Mouse (Mus musculus) hindbrain, embryonic 11.5 days (tissue): ENCODE measurements around the gene Olfr750. TPM values are rescaled to one million over a fixed set of nuclear protein-coding genes. Genes with fewer than 3 reads are reported as not detected.
A peak's percentile ranks its signal among the peaks of the same experiment; 100 is the strongest.

ENCODE experiments used
- ATAC-seq: fragments of 200-750 bp; cut with Nextera tagmentation; 2 replicates; pipeline ENCODE4 v1.8.0; 2017; ENCODE audit warnings: mild to moderate bottlenecking, moderate TSS enrichment, moderate library complexity; ENCODE audit not compliant: low FRiP score
- DNase-seq: peaks from one replicate; pipeline ENCODE4 v3.0.0-alpha.2; 2015; ENCODE audit warnings: low spot score
- H3K27ac ChIP-seq: fragments of 300-500 bp; sonication (generic); 2 replicates; pipeline ENCODE4 v1.5.1; 2014; ENCODE audit warnings: mild to moderate bottlenecking, low read depth, low read length
- H3K27me3 ChIP-seq: fragments of 300-500 bp; sonication (generic); 2 replicates; pipeline ENCODE4 v1.6.1; 2014; ENCODE audit warnings: mild to moderate bottlenecking, low read length, moderate library complexity, mixed read lengths; ENCODE audit not compliant: control insufficient read depth, insufficient read depth
- H3K36me3 ChIP-seq: fragments of 300-500 bp; sonication (generic); 2 replicates; pipeline ENCODE4 v1.6.1; 2014; ENCODE audit warnings: mild to moderate bottlenecking, low read length, moderate library complexity, mixed read lengths; ENCODE audit not compliant: control insufficient read depth, insufficient read depth
- H3K4me1 ChIP-seq: fragments of 300-500 bp; sonication (generic); replicated peaks from 2 replicates; pipeline ENCODE4 v1.6.1; 2014; ENCODE audit warnings: low read length, mixed read lengths; ENCODE audit not compliant: control insufficient read depth, insufficient read depth
- H3K4me2 ChIP-seq: fragments of 300-500 bp; sonication (generic); replicated peaks from 2 replicates; pipeline ENCODE4 v1.6.1; 2014; ENCODE audit warnings: mild to moderate bottlenecking, low read depth, low read length
- H3K4me3 ChIP-seq: fragments of 300-500 bp; sonication (generic); 2 replicates; pipeline ENCODE4 v1.5.1; 2014; ENCODE audit warnings: low read depth, low read length
- H3K9ac ChIP-seq: fragments of 300-500 bp; sonication (generic); 2 replicates; pipeline ENCODE4 v1.6.1; 2014; ENCODE audit warnings: low read depth, low read length
- H3K9me3 ChIP-seq: fragments of 300-500 bp; sonication (generic); 2 replicates; pipeline ENCODE4 v1.6.1; 2016; ENCODE audit warnings: low read length; ENCODE audit not compliant: control insufficient read depth
- WGBS: fragments of 180-500 bp; shearing (Covaris S2); extraction: QIAGEN DNeasy Blood & Tissue Kit; methylation state at CpG from one replicate; pipeline ENCODE4 v1.1.7; 2014; 5-methylcytosine and 5-hydroxymethylcytosine counted together
- polyA plus RNA-seq: library from polyadenylated mRNA; unstranded; fragments of >200 nt; fragmentation: Nextera tagmentation; extraction: Ambion mirVana; gene quantifications from 2 replicates; pipeline ENCODE4 v1.2.1, GENCODE M21; 2014

Olfr750 gene
- polyA plus RNA-seq, 1 experiment from 2014 or later = not detected

GRCm38 (mm10) chr14:51090077-51090781 lies 16.0 kb upstream of the Olfr750 start:
- no peaks in the 10 kb centered on the region for H3K36me3 ChIP-seq
- ATAC-seq = peak; percentile 57
- DNase-seq = peak; percentile 91
- H3K9me3 ChIP-seq = no peaks in the 10 kb centered on the region
- no peaks in the 10 kb centered on the region for H3K4me1 ChIP-seq
- no peaks in the 10 kb centered on the region for H3K27me3 ChIP-seq
- peak overlapping the region; percentile 56 for H3K4me3 ChIP-seq
- H3K4me2 ChIP-seq = peak overlapping the region; percentile 61
- under 1% methylated on average over 27 of the region's 27 CpGs for WGBS
- H3K9ac ChIP-seq = peak overlapping the region; percentile 28
- peak overlapping the region; percentile 58 for H3K27ac ChIP-seq

- Histone ChIP-seq H3K4me3 (peak overlapping the region; percentile 56), H3K9ac (peak overlapping the region; percentile 28), H3K9me3 (no peaks in the 10 kb centered on the region), H3K27ac (peak overlapping the region; percentile 58), H3K4me1 (no peaks in the 10 kb centered on the region), H3K27me3 (no peaks in the 10 kb centered on the region), H3K4me2 (peak overlapping the region; percentile 61), H3K36me3 (no peaks in the 10 kb centered on the region)
- WGBS = under 1% methylated on average over 15 of the region's 15 CpGs
- ATAC-seq (no peak), DNase-seq (no peak)
Measured at GRCm38 (mm10) chr14:51089674-51090076, 15.4 kb upstream of the Olfr750 start.

GRCm38 (mm10) chr14:51088970-51089673 lies 14.9 kb upstream of the Olfr750 start:
- 1% methylated on average over 34 of the region's 34 CpGs for WGBS
- ATAC-seq = peak; percentile 92
- H3K4me2 ChIP-seq = peak overlapping the region; percentile 61
- no peaks in the 10 kb centered on the region for H3K36me3 ChIP-seq
- no peaks in the 10 kb centered on the region for H3K4me1 ChIP-seq
- H3K9me3 ChIP-seq = no peaks in the 10 kb centered on the region
- H3K27me3 ChIP-seq = no peaks in the 10 kb centered on the region
- peak; percentile 98 for DNase-seq
- H3K27ac ChIP-seq = no peak overlapping the region
- peak overlapping the region; percentile 56 for H3K4me3 ChIP-seq
- peak overlapping the region; percentile 37 for H3K9ac ChIP-seq

- no peak overlapping the region for H3K27ac ChIP-seq
- no peaks in the 10 kb centered on the region for H3K36me3 ChIP-seq
- H3K9me3 ChIP-seq = no peaks in the 10 kb centered on the region
- WGBS = under 1% methylated on average over 23 of the region's 23 CpGs
- no peaks in the 10 kb centered on the region for H3K4me1 ChIP-seq
- DNase-seq = peak; percentile 86
- ATAC-seq = peak; percentile 48
- H3K27me3 ChIP-seq = 0 out of 2 replicates have a peak, but pooled peaks cover 2% of the 10 kb centered on the region
- peak overlapping the region; percentile 56 for H3K4me3 ChIP-seq
- peak overlapping the region; percentile 37 for H3K9ac ChIP-seq
- peak overlapping the region; percentile 61 for H3K4me2 ChIP-seq
Measured at GRCm38 (mm10) chr14:51088166-51088969, 14.1 kb upstream of the Olfr750 start.

- no peak for ATAC-seq
- Histone ChIP-seq H3K27me3 (0 out of 2 replicates have a peak, but pooled peaks cover 2% of the 10 kb centered on the region), H3K9me3 (no peaks in the 10 kb centered on the region), H3K4me3 (peak overlapping the region; percentile 56), H3K4me1 (no peaks in the 10 kb centered on the region), H3K9ac (no peak overlapping the region), H3K4me2 (peak overlapping the region; percentile 61), H3K36me3 (no peaks in the 10 kb centered on the region), H3K27ac (no peak overlapping the region)
- 10% methylated on average over 9 of the region's 9 CpGs for WGBS
- DNase-seq = peak; percentile 21
Measured at GRCm38 (mm10) chr14:51087762-51088161, 13.5 kb upstream of the Olfr750 start.

- no peak overlapping the region for H3K27ac ChIP-seq
- H3K27me3 ChIP-seq = 0 out of 2 replicates have a peak, but pooled peaks cover 2% of the 10 kb centered on the region
- no peaks in the 10 kb centered on the region for H3K4me1 ChIP-seq
- DNase-seq = no peak
- H3K9me3 ChIP-seq = no peaks in the 10 kb centered on the region
- H3K4me3 ChIP-seq = no peak overlapping the region
- no peak for ATAC-seq
- H3K4me2 ChIP-seq = no peak overlapping the region
- no peak overlapping the region for H3K9ac ChIP-seq
- WGBS = 82% methylated on average over 4 of the region's 4 CpGs
- no peaks in the 10 kb centered on the region for H3K36me3 ChIP-seq
Measured at GRCm38 (mm10) chr14:51085911-51086310, 11.7 kb upstream of the Olfr750 start.

- H3K27me3 ChIP-seq = 0 out of 2 replicates have a peak, but pooled peaks cover 2% of the 10 kb centered on the region
- no peaks in the 10 kb centered on the region for H3K36me3 ChIP-seq
- no peak for DNase-seq
- no peak overlapping the region for H3K4me3 ChIP-seq
- H3K9ac ChIP-seq = no peak overlapping the region
- H3K27ac ChIP-seq = no peak overlapping the region
- no peaks in the 10 kb centered on the region for H3K9me3 ChIP-seq
- H3K4me2 ChIP-seq = no peak overlapping the region
- 90% methylated on average over 2 of the region's 2 CpGs for WGBS
- H3K4me1 ChIP-seq = no peaks in the 10 kb centered on the region
- no peak for ATAC-seq
Measured at GRCm38 (mm10) chr14:51085086-51085485, 10.9 kb upstream of the Olfr750 start.

GRCm38 (mm10) chr14:51083805-51084204 lies 9.6 kb upstream of the Olfr750 start:
- DNase-seq (no peak), ATAC-seq (no peak)
- Histone ChIP-seq H3K4me3 (0 out of 2 replicates have a peak overlapping the region, but pooled peaks have one; percentile 10), H3K9me3 (no peaks in the 10 kb centered on the region), H3K36me3 (no peaks in the 10 kb centered on the region), H3K9ac (no peak overlapping the region), H3K27me3 (0 out of 2 replicates have a peak, but pooled peaks cover 2% of the 10 kb centered on the region), H3K4me1 (no peaks in the 10 kb centered on the region), H3K27ac (no peak overlapping the region), H3K4me2 (peak overlapping the region; percentile 73)
- 11% methylated on average over 7 of the region's 7 CpGs for WGBS
